In the genomic region with DNA sequence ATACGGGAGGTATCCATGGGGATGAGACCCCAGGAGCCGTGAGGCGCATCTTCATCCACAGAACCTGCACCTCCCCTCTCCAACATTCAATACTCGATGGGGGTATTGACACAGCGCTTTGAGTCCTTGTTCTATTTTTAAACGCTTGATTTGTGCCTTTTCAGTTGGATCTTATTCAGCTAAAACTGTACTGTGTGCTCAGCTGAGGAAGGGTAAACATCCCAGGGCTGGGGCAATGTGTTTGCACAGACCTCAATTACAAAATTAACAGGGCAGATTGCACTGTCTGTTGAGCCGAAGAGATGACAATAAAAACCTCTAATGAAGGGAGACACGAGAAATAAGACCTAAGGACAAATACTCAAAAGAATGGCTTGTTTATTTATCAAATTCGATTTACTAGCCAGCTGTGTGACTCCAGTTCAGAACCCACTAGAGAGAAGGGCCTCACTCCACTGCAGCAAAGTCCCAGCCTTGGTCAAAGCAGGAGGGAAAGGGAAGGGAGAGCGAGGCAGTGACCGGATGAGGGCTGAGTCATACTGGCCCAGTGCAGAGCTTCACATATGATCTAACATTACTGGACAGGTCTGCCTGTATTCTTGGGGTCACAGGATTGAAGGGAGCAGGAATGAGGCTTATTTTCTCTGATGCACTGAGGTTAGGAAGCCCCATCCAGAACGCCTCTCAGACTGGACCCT, we compare ENCODE assay signal across 27 mouse cellular contexts. TPM values are rescaled to one million over a fixed set of nuclear protein-coding genes. Genes with fewer than 3 reads are reported as not detected.
DNase-seq lines count a peak whose midpoint lies in the region; ATAC-seq lines count a peak whose summit lies in the region.
"Had no signal": no experiment of that assay in that cellular context is flagged by ENCODE, and none has a peak within 500 bp of the region (broad histone marks: within the 10 kb centered on the region; RNA-seq: fewer than 3 reads in every experiment).

No protein-coding gene starts in this region.

- 0 out of 2 replicates have a peak overlapping the region, but pooled peaks have one; percentile 24 for H3K27ac ChIP-seq in hindbrain, embryonic 10.5 days
- no peak overlapping the region for H3K27ac ChIP-seq in hindbrain, embryonic 11.5 days (ENCODE audit: low read depth, low read length)
- H3K27ac ChIP-seq in liver, embryonic 16.5 days (ENCODE audit: low read length) = no peak overlapping the region
- no peak overlapping the region for H3K27ac ChIP-seq in liver, embryonic 11.5 days (ENCODE audit: low read depth, low read length)
- no peak overlapping the region for H3K27ac ChIP-seq in midbrain, embryonic 13.5 days
- no peak overlapping the region for H3K27ac ChIP-seq in midbrain, embryonic 16.5 days (ENCODE audit: low read length)
- H3K27ac ChIP-seq in stomach, embryonic 16.5 days (ENCODE audit: low read length) = peak overlapping the region; percentile 20; the same call in 1 of the 2 replicates
- H3K27ac ChIP-seq: embryonic facial prominence, embryonic 12.5 days; heart, embryonic 13.5 days; liver, embryonic 13.5 days had no signal

- DNase-seq in hindbrain, embryonic 10.5 days (ENCODE audit: low spot score) = no peak
- no peak for DNase-seq in hindbrain, embryonic 11.5 days (ENCODE audit: low spot score)
- DNase-seq in liver, embryonic 11.5 days (ENCODE audit: low spot score) = no peak
- no peak for DNase-seq in heart, postnatal 36 days
- DNase-seq: adrenal gland, postnatal 25 days; cerebellum, adult 2 months; heart, adult 11 months; kidney, adult 8-10 months; kidney, postnatal 4 days; liver, embryonic 13.5 days; retina, postnatal 1 day; right cerebral cortex, postnatal 4 days; thymus, adult 2 months had no signal

- intact Hi-C loops in heart, postnatal 36 days (cut with DNase I) = no loop called here

- peaks cover 16% of the 10 kb centered on the region for H3K36me3 ChIP-seq in hindbrain, embryonic 10.5 days
- H3K36me3 ChIP-seq in hindbrain, embryonic 11.5 days (ENCODE audit: control insufficient read depth, insufficient read depth, low read length) = no peaks in the 10 kb centered on the region
- peaks cover 3% of the 10 kb centered on the region for H3K36me3 ChIP-seq in liver, embryonic 16.5 days (ENCODE audit: control insufficient read depth, insufficient read depth)
- no peaks in the 10 kb centered on the region; the same call in 1 of the 2 replicates for H3K36me3 ChIP-seq in liver, embryonic 11.5 days (ENCODE audit: control insufficient read depth, insufficient read depth, low read length)
- peaks cover 6% of the 10 kb centered on the region for H3K36me3 ChIP-seq in midbrain, embryonic 13.5 days
- 0 out of 2 replicates have a peak, but pooled peaks cover 3% of the 10 kb centered on the region for H3K36me3 ChIP-seq in midbrain, embryonic 16.5 days (ENCODE audit: control insufficient read depth, insufficient read depth, low read length)
- no peaks in the 10 kb centered on the region; the same call in 1 of the 2 replicates for H3K36me3 ChIP-seq in stomach, embryonic 16.5 days (ENCODE audit: control insufficient read depth, insufficient read depth, low read length)

- 0 out of 2 replicates have a peak, but pooled peaks cover 2% of the 10 kb centered on the region for H3K27me3 ChIP-seq in hindbrain, embryonic 10.5 days (ENCODE audit: insufficient read depth, poor library complexity, severe bottlenecking)
- H3K27me3 ChIP-seq in hindbrain, embryonic 11.5 days (ENCODE audit: control insufficient read depth, insufficient read depth, low read length) = no peaks in the 10 kb centered on the region
- peaks cover 6% of the 10 kb centered on the region for H3K27me3 ChIP-seq in liver, embryonic 16.5 days (ENCODE audit: control insufficient read depth, insufficient read depth, low read depth, low read length)
- H3K27me3 ChIP-seq in liver, embryonic 11.5 days (replicated peaks; ENCODE audit: control insufficient read depth, insufficient read depth, low read length) = 0 out of 2 replicates have a peak, but pooled peaks cover 6% of the 10 kb centered on the region
- H3K27me3 ChIP-seq in midbrain, embryonic 13.5 days = peaks cover 13% of the 10 kb centered on the region; the same call in 1 of the 2 replicates
- no peaks in the 10 kb centered on the region for H3K27me3 ChIP-seq in midbrain, embryonic 16.5 days (ENCODE audit: control insufficient read depth, insufficient read depth, low read depth, low read length)
- no peaks in the 10 kb centered on the region for H3K27me3 ChIP-seq in stomach, embryonic 16.5 days (ENCODE audit: control insufficient read depth, insufficient read depth, low read length)
- H3K27me3 ChIP-seq: embryonic facial prominence, embryonic 12.5 days had no signal

- no peak overlapping the region for H3K4me2 ChIP-seq in hindbrain, embryonic 11.5 days (replicated peaks; ENCODE audit: low read depth, low read length)
- no peak overlapping the region for H3K4me2 ChIP-seq in liver, embryonic 16.5 days (ENCODE audit: low read depth, low read length)
- no peak overlapping the region for H3K4me2 ChIP-seq in liver, embryonic 11.5 days
- H3K4me2 ChIP-seq in midbrain, embryonic 13.5 days (replicated peaks) = no peak overlapping the region
- H3K4me2 ChIP-seq in midbrain, embryonic 16.5 days (ENCODE audit: low read length) = no peak overlapping the region
- peak overlapping the region; percentile 13; the same call in 1 of the 2 replicates for H3K4me2 ChIP-seq in stomach, embryonic 16.5 days (ENCODE audit: low read depth, low read length)
- H3K4me2 ChIP-seq: embryonic facial prominence, embryonic 12.5 days; heart, embryonic 13.5 days; liver, embryonic 13.5 days had no signal

- H3K4me3 ChIP-seq in hindbrain, embryonic 10.5 days = no peak overlapping the region
- H3K4me3 ChIP-seq in hindbrain, embryonic 11.5 days (ENCODE audit: low read depth, low read length) = no peak overlapping the region
- H3K4me3 ChIP-seq in liver, embryonic 16.5 days (ENCODE audit: low read depth, low read length) = no peak overlapping the region
- no peak overlapping the region for H3K4me3 ChIP-seq in liver, embryonic 11.5 days (ENCODE audit: low read depth, low read length)
- H3K4me3 ChIP-seq in midbrain, embryonic 13.5 days (replicated peaks) = no peak overlapping the region
- H3K4me3 ChIP-seq in midbrain, embryonic 16.5 days (ENCODE audit: low read depth, low read length) = no peak overlapping the region
- no peak overlapping the region for H3K4me3 ChIP-seq in stomach, embryonic 16.5 days (replicated peaks; ENCODE audit: low read length)
- H3K4me3 ChIP-seq: embryonic facial prominence, embryonic 12.5 days; heart, embryonic 13.5 days; liver, embryonic 13.5 days; megakaryocyte, embryonic 14.5 days; myocyte had no signal

- H3K9ac ChIP-seq in hindbrain, embryonic 11.5 days (ENCODE audit: low read depth, low read length) = no peak overlapping the region
- H3K9ac ChIP-seq in liver, embryonic 16.5 days (ENCODE audit: low read depth, low read length) = no peak overlapping the region
- no peak overlapping the region for H3K9ac ChIP-seq in liver, embryonic 11.5 days (ENCODE audit: low read depth, low read length)
- no peak overlapping the region for H3K9ac ChIP-seq in midbrain, embryonic 13.5 days (replicated peaks)
- H3K9ac ChIP-seq in midbrain, embryonic 16.5 days (ENCODE audit: low read depth, low read length) = no peak overlapping the region
- no peak overlapping the region for H3K9ac ChIP-seq in stomach, embryonic 16.5 days (ENCODE audit: low read length)
- H3K9ac ChIP-seq: embryonic facial prominence, embryonic 12.5 days; heart, embryonic 13.5 days; liver, embryonic 13.5 days had no signal

- H3K4me1 ChIP-seq in hindbrain, embryonic 10.5 days (replicated peaks) = peaks cover 14% of the 10 kb centered on the region
- H3K4me1 ChIP-seq in hindbrain, embryonic 11.5 days (replicated peaks; ENCODE audit: control insufficient read depth, insufficient read depth, low read length) = no peaks in the 10 kb centered on the region
- no peaks in the 10 kb centered on the region for H3K4me1 ChIP-seq in liver, embryonic 16.5 days (ENCODE audit: control insufficient read depth, low read depth, low read length)
- H3K4me1 ChIP-seq in liver, embryonic 11.5 days (replicated peaks; ENCODE audit: control insufficient read depth, insufficient read depth, low read length) = 0 out of 2 replicates have a peak, but pooled peaks cover 2% of the 10 kb centered on the region
- peaks cover 12% of the 10 kb centered on the region for H3K4me1 ChIP-seq in midbrain, embryonic 13.5 days (replicated peaks)
- H3K4me1 ChIP-seq in midbrain, embryonic 16.5 days (ENCODE audit: control insufficient read depth, insufficient read depth, low read length) = peaks cover 4% of the 10 kb centered on the region; the same call in 1 of the 2 replicates
- peaks cover 8% of the 10 kb centered on the region; the same call in 1 of the 2 replicates for H3K4me1 ChIP-seq in stomach, embryonic 16.5 days (ENCODE audit: control insufficient read depth, insufficient read depth, low read length)
- H3K4me1 ChIP-seq: embryonic facial prominence, embryonic 12.5 days; heart, embryonic 13.5 days had no signal

- no peak for ATAC-seq in hindbrain, embryonic 11.5 days (ENCODE audit: low FRiP score)
- peak; percentile 48; the same call in 1 of the 2 replicates for ATAC-seq in liver, embryonic 16.5 days (ENCODE audit: low read depth)
- ATAC-seq in liver, embryonic 11.5 days (replicated peaks; ENCODE audit: low FRiP score) = no peak
- ATAC-seq in midbrain, embryonic 13.5 days = 0 out of 2 replicates have a peak, but pooled peaks have one; percentile 31
- no peak for ATAC-seq in midbrain, embryonic 16.5 days
- peak; percentile 61; the same call in 1 of the 2 replicates for ATAC-seq in stomach, embryonic 16.5 days (ENCODE audit: insufficient read depth, low FRiP score)

- WGBS in hindbrain, embryonic 10.5 days = 70% methylated on average over 12 of the region's 12 CpGs
- WGBS in hindbrain, embryonic 11.5 days = 73% methylated on average over 12 of the region's 12 CpGs
- WGBS in liver, embryonic 16.5 days (ENCODE audit: insufficient replicate concordance) = 59% methylated on average over 12 of the region's 12 CpGs
- WGBS in liver, embryonic 11.5 days = 60% methylated on average over 12 of the region's 12 CpGs
- 60% methylated on average over 12 of the region's 12 CpGs for WGBS in midbrain, embryonic 13.5 days
- 57% methylated on average over 12 of the region's 12 CpGs for WGBS in midbrain, embryonic 16.5 days
- 42% methylated on average over 12 of the region's 12 CpGs for WGBS in stomach, embryonic 16.5 days

- H3K9me3 ChIP-seq in hindbrain, embryonic 10.5 days = no peaks in the 10 kb centered on the region
- no peaks in the 10 kb centered on the region for H3K9me3 ChIP-seq in hindbrain, embryonic 11.5 days (ENCODE audit: control insufficient read depth, low read length)
- H3K9me3 ChIP-seq in liver, embryonic 16.5 days (replicated peaks; ENCODE audit: control insufficient read depth, low read length) = no peaks in the 10 kb centered on the region
- H3K9me3 ChIP-seq in liver, embryonic 11.5 days (ENCODE audit: control insufficient read depth, low read length) = no peaks in the 10 kb centered on the region
- no peaks in the 10 kb centered on the region for H3K9me3 ChIP-seq in midbrain, embryonic 13.5 days
- H3K9me3 ChIP-seq in midbrain, embryonic 16.5 days (replicated peaks; ENCODE audit: control insufficient read depth, low read length, poor library complexity, severe bottlenecking) = no peaks in the 10 kb centered on the region
- no peaks in the 10 kb centered on the region for H3K9me3 ChIP-seq in stomach, embryonic 16.5 days (replicated peaks; ENCODE audit: control insufficient read depth, low read length)
- H3K9me3 ChIP-seq: embryonic facial prominence, embryonic 12.5 days; heart, embryonic 13.5 days; liver, embryonic 13.5 days; megakaryocyte, embryonic 14.5 days had no signal

RNA-seq across cellular contexts. Expression of gene Spaca7, which starts 37.1 kb away (rescaled TPM):
- not detected in 2 replicates for polyA plus RNA-seq in hindbrain, embryonic 10.5 days (2016; fragmentation: Nextera tagmentation; extraction: Ambion mirVana)
- polyA plus RNA-seq in hindbrain, embryonic 11.5 days (2014; fragmentation: Nextera tagmentation; extraction: Ambion mirVana) = not detected in 2 replicates
- polyA plus RNA-seq in liver, embryonic 16.5 days (2015; fragmentation: Nextera tagmentation; extraction: Ambion mirVana) = not detected in 2 replicates
- not detected in 2 replicates for polyA plus RNA-seq in liver, embryonic 11.5 days (2014; fragmentation: Nextera tagmentation; extraction: Ambion mirVana)
- polyA plus RNA-seq in midbrain, embryonic 13.5 days (2015; fragmentation: Nextera tagmentation; extraction: Ambion mirVana) = not detected in 2 replicates
- polyA plus RNA-seq in midbrain, embryonic 16.5 days (2015; fragmentation: Nextera tagmentation; extraction: Ambion mirVana) = not detected in 2 replicates
- not detected in 2 replicates for polyA plus RNA-seq in stomach, embryonic 16.5 days (2015; fragmentation: Nextera tagmentation; extraction: Ambion mirVana)
- total RNA-seq in heart, postnatal 36 days (2021) = not detected
- total RNA-seq: adrenal gland, postnatal 25 days; common myeloid progenitor, adult 5-6 weeks; gastrocnemius, adult 8-10 months; hematopoietic stem cell, adult 5-6 weeks; layer of hippocampus, postnatal 25 days; left cerebral cortex, postnatal 36 days had no signal
- polyA plus RNA-seq: cerebellum, adult 2 months; embryonic facial prominence, embryonic 12.5 days; heart, embryonic 13.5 days; liver, embryonic 13.5 days; myocyte; thymus, adult 2 months; urinary bladder, adult 2 months had no signal

Comparison
In these comparisons a context has a peak if more than half of its experiments do, and no peak if none do; other contexts are left out.
1. H3K27ac ChIP-seq: peak in hindbrain, embryonic 10.5 days (single experiment) and stomach, embryonic 16.5 days (single experiment); none in hindbrain, embryonic 11.5 days (single experiment), liver, embryonic 16.5 days (single experiment), liver, embryonic 11.5 days (single experiment), midbrain, embryonic 13.5 days (single experiment) and midbrain, embryonic 16.5 days (single experiment).
2. ATAC-seq: peak in liver, embryonic 16.5 days (single experiment), midbrain, embryonic 13.5 days (single experiment) and stomach, embryonic 16.5 days (single experiment); none in hindbrain, embryonic 11.5 days (single experiment), liver, embryonic 11.5 days (single experiment) and midbrain, embryonic 16.5 days (single experiment).